Mouse (Mus musculus): ENCODE data around the gene Exosc1. TPM values are rescaled to one million over a fixed set of nuclear protein-coding genes. Genes with fewer than 3 reads are reported as not detected.

The Exosc1 gene
- polyA plus RNA-seq, 1 experiment from 2014 or later, result 63.2 TPM

DNA sequence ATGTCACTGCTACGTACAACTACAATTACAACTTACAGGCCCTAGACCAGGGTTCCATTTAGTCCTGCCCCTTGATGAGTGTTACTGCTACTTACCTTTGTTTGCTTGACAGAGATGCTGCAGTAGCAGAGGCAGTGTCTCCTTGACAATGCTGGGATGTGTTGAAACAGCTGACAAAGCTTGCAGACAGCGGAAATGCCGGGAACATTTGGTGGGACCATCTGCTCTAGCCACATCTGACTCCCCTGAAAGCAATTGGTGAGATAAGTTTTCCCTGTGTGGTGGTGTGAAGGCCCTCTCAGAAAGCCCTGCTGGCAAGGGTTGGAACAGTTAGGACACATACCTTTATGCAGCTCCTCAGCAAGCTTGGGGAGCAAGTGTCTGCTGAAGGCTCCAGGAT is 20.4 kb upstream of the Exosc1 start:
- H3K4me2 ChIP-seq (ENCODE audit: low read depth, low read length), result no peak overlapping the region
- no peaks in the 10 kb centered on the region for H3K9me3 ChIP-seq (ENCODE audit: control insufficient read depth, low read length)
- H3K4me1 ChIP-seq (ENCODE audit: control insufficient read depth, insufficient read depth, low read length), result no peaks in the 10 kb centered on the region
- H3K9ac ChIP-seq (ENCODE audit: low read depth, low read length), result no peak overlapping the region
- WGBS, result 88% methylated on average over 3 of the region's 3 CpGs
- no peaks in the 10 kb centered on the region for H3K27me3 ChIP-seq (replicated peaks; ENCODE audit: control insufficient read depth, insufficient read depth, low read length)
- H3K4me3 ChIP-seq (ENCODE audit: low read length), result no peak overlapping the region
- peaks cover 19% of the 10 kb centered on the region for H3K36me3 ChIP-seq (ENCODE audit: control insufficient read depth, insufficient read depth, low read length)
- ATAC-seq, result no peak
- no peak overlapping the region for H3K27ac ChIP-seq (ENCODE audit: low read length)

DNA sequence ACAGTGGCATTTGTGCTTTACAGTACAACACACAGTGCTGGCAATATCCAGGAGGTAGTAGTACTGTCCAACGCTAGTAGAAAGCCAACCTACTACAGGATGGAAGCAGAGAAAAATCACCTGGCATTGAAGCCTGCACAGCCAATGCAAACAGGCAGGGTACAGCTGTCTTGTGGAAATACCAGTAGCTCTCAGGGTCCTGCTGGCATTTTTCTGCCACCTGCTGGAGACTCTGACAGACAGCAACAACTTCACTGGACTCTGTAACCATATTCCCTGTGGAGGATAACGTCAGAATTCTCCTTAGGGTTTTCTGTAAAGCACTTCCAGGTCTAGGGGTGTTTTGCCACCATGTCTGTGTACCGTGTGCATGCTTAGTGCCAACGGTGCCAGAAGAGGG is 19.1 kb upstream of the Exosc1 start:
- no peak overlapping the region for H3K4me3 ChIP-seq (ENCODE audit: low read length)
- 76% methylated on average over 4 of the region's 4 CpGs for WGBS
- H3K27ac ChIP-seq (ENCODE audit: low read length), result no peak overlapping the region
- no peaks in the 10 kb centered on the region for H3K9me3 ChIP-seq (ENCODE audit: control insufficient read depth, low read length)
- ATAC-seq, result no peak
- no peak overlapping the region for H3K9ac ChIP-seq (ENCODE audit: low read depth, low read length)
- no peaks in the 10 kb centered on the region for H3K27me3 ChIP-seq (replicated peaks; ENCODE audit: control insufficient read depth, insufficient read depth, low read length)
- no peak overlapping the region for H3K4me2 ChIP-seq (ENCODE audit: low read depth, low read length)
- peaks cover 23% of the 10 kb centered on the region for H3K36me3 ChIP-seq (ENCODE audit: control insufficient read depth, insufficient read depth, low read length)
- H3K4me1 ChIP-seq (ENCODE audit: control insufficient read depth, insufficient read depth, low read length), result no peaks in the 10 kb centered on the region

DNA sequence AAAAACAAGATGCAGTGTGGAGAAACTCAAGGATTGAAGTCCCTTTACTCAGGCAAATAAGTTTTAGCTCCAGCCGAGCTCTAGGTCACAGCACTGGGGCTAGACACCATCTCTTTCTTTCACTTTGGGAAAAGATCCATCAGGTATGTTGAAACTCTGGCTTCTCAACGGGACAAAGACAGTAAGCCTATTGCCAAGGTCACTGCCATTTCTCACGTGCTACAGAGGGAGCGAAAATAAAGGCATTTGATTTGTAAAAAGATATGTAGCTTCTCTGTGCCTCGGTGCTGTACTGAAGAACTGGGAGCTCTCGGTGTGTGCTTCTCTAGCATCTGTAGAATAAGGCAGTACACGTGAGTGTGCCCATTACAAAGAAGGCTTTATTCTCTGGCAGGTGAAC is 10.6 kb upstream of the Exosc1 start:
- no peak overlapping the region for H3K9ac ChIP-seq (ENCODE audit: low read depth, low read length)
- 83% methylated on average over 7 of the region's 7 CpGs for WGBS
- H3K4me3 ChIP-seq (ENCODE audit: low read length), result no peak overlapping the region
- ATAC-seq, result no peak
- H3K9me3 ChIP-seq (ENCODE audit: control insufficient read depth, low read length), result 0 out of 2 replicates have a peak, but pooled peaks cover 4% of the 10 kb centered on the region
- no peaks in the 10 kb centered on the region for H3K4me1 ChIP-seq (ENCODE audit: control insufficient read depth, insufficient read depth, low read length)
- peaks cover 54% of the 10 kb centered on the region for H3K36me3 ChIP-seq (ENCODE audit: control insufficient read depth, insufficient read depth, low read length)
- no peak overlapping the region for H3K27ac ChIP-seq (ENCODE audit: low read length)
- H3K27me3 ChIP-seq (replicated peaks; ENCODE audit: control insufficient read depth, insufficient read depth, low read length), result no peaks in the 10 kb centered on the region
- H3K4me2 ChIP-seq (ENCODE audit: low read depth, low read length), result no peak overlapping the region

DNA sequence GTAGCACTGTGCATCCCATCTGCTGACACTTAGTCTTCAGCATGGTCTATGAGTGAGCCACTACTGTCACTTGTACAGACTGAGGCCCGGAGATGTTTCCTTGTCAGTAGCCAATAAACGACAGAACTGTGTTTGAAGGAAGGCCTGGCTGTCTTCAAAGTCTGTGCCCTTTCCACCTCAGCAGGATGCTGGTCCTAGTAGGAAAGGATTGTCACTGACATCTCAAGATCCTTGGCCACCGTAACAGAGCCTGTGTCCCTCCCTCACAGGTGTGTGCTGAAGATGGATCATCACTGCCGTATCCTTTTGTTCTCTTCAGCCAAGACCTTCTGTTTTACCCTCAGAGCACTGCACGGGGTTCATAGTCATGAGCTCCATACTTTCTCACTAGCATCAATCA is 5.3 kb upstream of the Exosc1 start:
- WGBS, result 90% methylated on average over 5 of the region's 5 CpGs
- peaks cover 16% of the 10 kb centered on the region for H3K36me3 ChIP-seq (ENCODE audit: control insufficient read depth, insufficient read depth, low read length)
- no peak for ATAC-seq

DNA sequence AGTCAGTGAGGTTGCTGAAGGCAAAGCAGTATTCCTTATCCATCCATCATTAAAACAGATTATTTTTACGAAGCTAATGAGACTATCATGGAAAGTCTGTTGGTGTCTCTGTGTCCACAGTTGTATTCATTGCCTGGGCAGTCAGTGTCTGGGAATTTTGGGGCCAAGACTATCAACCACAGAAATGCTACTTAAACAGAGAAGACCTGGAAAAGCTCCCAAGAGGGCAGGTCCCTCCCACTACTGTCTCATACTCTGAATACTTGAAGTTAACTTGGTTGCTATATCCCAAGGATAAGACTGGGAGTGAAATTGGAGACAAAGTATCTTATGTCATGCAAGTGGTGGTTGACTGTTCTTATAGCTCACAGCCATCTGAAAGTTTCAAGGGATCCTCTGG is 2.7 kb upstream of the Exosc1 start:
- no peak overlapping the region for H3K27ac ChIP-seq (ENCODE audit: low read length)
- H3K4me1 ChIP-seq (ENCODE audit: control insufficient read depth, insufficient read depth, low read length), result peaks cover 14% of the 10 kb centered on the region
- H3K4me3 ChIP-seq (ENCODE audit: low read length), result no peak overlapping the region
- 90% methylated on average over 1 of the region's 1 CpGs for WGBS
- no peaks in the 10 kb centered on the region for H3K9me3 ChIP-seq (ENCODE audit: control insufficient read depth, low read length)
- H3K36me3 ChIP-seq (ENCODE audit: control insufficient read depth, insufficient read depth, low read length), result no peaks in the 10 kb centered on the region
- no peak for ATAC-seq
- no peaks in the 10 kb centered on the region for H3K27me3 ChIP-seq (replicated peaks; ENCODE audit: control insufficient read depth, insufficient read depth, low read length)
- H3K4me2 ChIP-seq (ENCODE audit: low read depth, low read length), result no peak overlapping the region
- no peak overlapping the region for H3K9ac ChIP-seq (ENCODE audit: low read depth, low read length)

More for the DNA sequence above, 5.3 kb upstream of the Exosc1 start:
- no peaks in the 10 kb centered on the region for H3K9me3 ChIP-seq (ENCODE audit: control insufficient read depth, low read length)
- peaks cover 7% of the 10 kb centered on the region for H3K4me1 ChIP-seq (ENCODE audit: control insufficient read depth, insufficient read depth, low read length)
- no peak overlapping the region for H3K9ac ChIP-seq (ENCODE audit: low read depth, low read length)
- no peak overlapping the region for H3K4me2 ChIP-seq (ENCODE audit: low read depth, low read length)
- no peak overlapping the region for H3K27ac ChIP-seq (ENCODE audit: low read length)
- H3K27me3 ChIP-seq (replicated peaks; ENCODE audit: control insufficient read depth, insufficient read depth, low read length), result no peaks in the 10 kb centered on the region
- H3K4me3 ChIP-seq (ENCODE audit: low read length), result no peak overlapping the region

DNA sequence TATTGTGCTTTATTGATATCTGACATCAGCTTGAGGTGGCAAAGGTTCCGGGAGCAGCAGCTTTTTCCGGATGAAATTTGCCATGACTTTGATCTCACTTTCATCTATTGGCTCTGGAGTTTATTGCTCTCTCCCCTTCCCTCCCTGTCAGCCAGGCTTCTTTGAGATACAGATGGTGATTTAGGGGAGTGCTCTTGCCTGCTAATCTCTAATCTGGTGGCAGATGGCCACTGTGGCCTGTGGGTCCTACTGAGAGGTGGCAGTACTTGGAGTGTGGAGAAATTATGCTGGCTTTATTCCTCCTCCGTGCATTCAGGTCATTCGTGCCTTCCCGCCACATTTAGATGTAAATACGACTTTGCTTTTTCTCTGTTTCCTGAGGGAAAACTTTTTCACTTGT is 901 bp upstream of the Exosc1 start:
- ATAC-seq, result no peak
- 19% methylated on average over 6 of the region's 6 CpGs for WGBS
- H3K27me3 ChIP-seq (replicated peaks; ENCODE audit: control insufficient read depth, insufficient read depth, low read length), result no peaks in the 10 kb centered on the region

DNA sequence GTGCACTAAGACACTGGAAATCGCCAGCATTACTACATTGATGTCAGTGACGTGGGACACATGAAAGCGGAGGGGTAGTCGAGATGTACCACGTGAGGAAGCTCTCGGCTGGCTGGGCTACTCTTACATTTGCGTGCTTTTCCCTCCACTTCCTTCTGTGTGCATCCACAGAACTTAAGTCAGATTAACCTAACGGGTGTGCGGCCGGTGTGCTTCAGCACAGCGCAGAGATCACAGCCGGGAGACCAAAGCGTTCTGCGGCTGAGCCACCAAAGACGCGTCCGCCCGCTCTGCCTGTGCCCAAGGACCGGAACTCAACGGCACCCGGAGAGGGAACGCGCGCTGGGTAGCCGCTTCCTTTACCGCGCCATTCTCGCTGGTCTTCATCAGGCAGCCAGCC is 537 bp downstream of the Exosc1 start:
- under 1% methylated on average over 28 of the region's 28 CpGs for WGBS
- Histone ChIP-seq H3K36me3 (ENCODE audit: control insufficient read depth, insufficient read depth, low read length) (peaks cover 2% of the 10 kb centered on the region; the same call in 1 of the 2 replicates), H3K27ac (ENCODE audit: low read length) (no peak overlapping the region), H3K9ac (ENCODE audit: low read depth, low read length) (peak overlapping the region; percentile 80), H3K9me3 (ENCODE audit: control insufficient read depth, low read length) (no peaks in the 10 kb centered on the region), H3K4me3 (ENCODE audit: low read length) (peak overlapping the region; percentile 78), H3K4me1 (ENCODE audit: control insufficient read depth, insufficient read depth, low read length) (peaks cover 14% of the 10 kb centered on the region), H3K27me3 (replicated peaks; ENCODE audit: control insufficient read depth, insufficient read depth, low read length) (no peaks in the 10 kb centered on the region), H3K4me2 (ENCODE audit: low read depth, low read length) (peak overlapping the region; percentile 73)
- ATAC-seq, result peak; percentile 19; the same call in 1 of the 2 replicates

More for the DNA sequence above, 901 bp upstream of the Exosc1 start:
- peaks cover 14% of the 10 kb centered on the region for H3K4me1 ChIP-seq (ENCODE audit: control insufficient read depth, insufficient read depth, low read length)
- H3K36me3 ChIP-seq (ENCODE audit: control insufficient read depth, insufficient read depth, low read length), result 0 out of 2 replicates have a peak, but pooled peaks cover 2% of the 10 kb centered on the region
- H3K9ac ChIP-seq (ENCODE audit: low read depth, low read length), result peak overlapping the region; percentile 87
- H3K9me3 ChIP-seq (ENCODE audit: control insufficient read depth, low read length), result no peaks in the 10 kb centered on the region
- no peak overlapping the region for H3K27ac ChIP-seq (ENCODE audit: low read length)
- H3K4me2 ChIP-seq (ENCODE audit: low read depth, low read length), result peak overlapping the region; percentile 50
- H3K4me3 ChIP-seq (ENCODE audit: low read length), result peak overlapping the region; percentile 78

DNA sequence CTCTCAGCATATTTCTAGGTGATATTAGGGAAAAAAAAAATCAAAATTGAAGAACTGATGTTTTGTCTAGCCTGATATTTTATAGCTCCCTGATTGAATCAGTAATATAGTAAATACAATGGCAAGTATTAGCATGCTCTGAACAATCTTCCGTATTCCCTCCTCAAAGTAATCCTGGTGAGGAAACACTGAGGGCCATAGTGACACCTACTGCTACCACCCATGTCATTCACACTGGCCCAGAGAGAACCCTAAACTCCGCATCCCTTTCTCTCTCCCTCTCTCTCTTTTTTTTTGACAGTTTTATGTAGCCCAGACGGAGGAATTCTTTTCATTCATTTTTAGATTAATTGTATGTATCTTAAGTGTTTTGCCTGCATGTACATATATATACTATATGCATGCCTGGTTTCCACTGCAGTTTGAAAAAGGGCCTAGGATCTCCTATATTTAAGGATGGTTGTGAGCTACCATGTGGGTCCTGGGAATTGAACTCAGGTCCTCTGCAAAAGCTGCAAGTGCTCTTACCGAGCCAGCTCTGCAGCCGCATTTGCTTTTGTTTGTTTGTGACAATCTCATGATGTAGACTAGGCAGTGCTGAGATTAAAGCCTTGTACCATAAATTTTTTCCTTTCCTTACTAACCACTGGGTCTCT is 12.7 kb downstream of the Exosc1 start:
- Histone ChIP-seq H3K9me3 (ENCODE audit: control insufficient read depth, low read length) (no peaks in the 10 kb centered on the region), H3K27ac (ENCODE audit: low read length) (no peak overlapping the region), H3K36me3 (ENCODE audit: control insufficient read depth, insufficient read depth, low read length) (peaks cover 22% of the 10 kb centered on the region), H3K4me3 (ENCODE audit: low read length) (no peak overlapping the region), H3K4me1 (ENCODE audit: control insufficient read depth, insufficient read depth, low read length) (no peaks in the 10 kb centered on the region), H3K27me3 (replicated peaks; ENCODE audit: control insufficient read depth, insufficient read depth, low read length) (no peaks in the 10 kb centered on the region), H3K4me2 (ENCODE audit: low read depth, low read length) (no peak overlapping the region), H3K9ac (ENCODE audit: low read depth, low read length) (no peak overlapping the region)
- ATAC-seq, result no peak
- WGBS, result 80% methylated on average over 5 of the region's 5 CpGs

DNA sequence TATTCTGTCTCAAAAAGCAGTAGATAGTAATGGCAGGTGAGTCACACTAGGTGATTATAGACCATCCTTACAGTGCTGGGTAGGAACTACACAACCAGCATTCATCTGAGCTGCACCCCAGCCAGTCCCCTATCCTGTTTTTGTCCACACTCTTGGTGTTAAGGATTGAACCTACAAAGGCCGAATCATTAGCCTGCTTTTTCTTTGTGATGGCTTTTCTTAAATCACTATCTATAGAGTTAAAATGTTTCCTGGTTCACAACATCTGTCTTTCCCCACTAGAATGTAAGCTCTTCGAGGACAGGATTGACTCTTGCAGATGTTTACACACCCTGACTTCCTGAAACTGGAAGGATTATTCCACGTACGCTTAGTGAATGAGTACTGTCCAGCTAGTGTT is 13.8 kb downstream of the Exosc1 start:
- no peaks in the 10 kb centered on the region for H3K9me3 ChIP-seq (ENCODE audit: control insufficient read depth, low read length)
- H3K27ac ChIP-seq (ENCODE audit: low read length), result no peak overlapping the region
- WGBS, result 65% methylated on average over 4 of the region's 4 CpGs
- H3K9ac ChIP-seq (ENCODE audit: low read depth, low read length), result no peak overlapping the region
- H3K4me1 ChIP-seq (ENCODE audit: control insufficient read depth, insufficient read depth, low read length), result no peaks in the 10 kb centered on the region; the same call in 1 of the 2 replicates
- H3K27me3 ChIP-seq (replicated peaks; ENCODE audit: control insufficient read depth, insufficient read depth, low read length), result no peaks in the 10 kb centered on the region
- no peak overlapping the region for H3K4me3 ChIP-seq (ENCODE audit: low read length)
- no peak overlapping the region for H3K4me2 ChIP-seq (ENCODE audit: low read depth, low read length)
- H3K36me3 ChIP-seq (ENCODE audit: control insufficient read depth, insufficient read depth, low read length), result peaks cover 22% of the 10 kb centered on the region
- ATAC-seq, result 0 out of 2 replicates have a peak, but pooled peaks have one; percentile 21

DNA sequence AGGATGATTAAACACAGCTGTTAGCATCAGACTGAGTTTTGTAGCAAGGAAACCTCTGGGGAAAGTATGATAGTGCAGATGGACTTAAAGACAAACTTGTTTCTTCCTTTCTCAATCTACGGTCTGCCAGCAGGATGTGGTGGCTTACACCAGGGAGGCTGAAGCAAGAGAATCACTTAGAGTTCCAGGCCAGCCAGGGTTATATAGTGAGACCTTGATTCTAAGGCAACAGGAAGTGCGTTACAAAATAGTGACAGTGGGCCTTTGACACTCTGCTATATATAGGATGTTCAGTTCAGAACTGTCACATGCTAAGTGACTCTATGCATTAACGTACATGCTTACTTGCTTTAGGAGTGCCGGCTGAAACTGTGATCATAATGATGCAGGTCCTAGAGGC is 16.4 kb downstream of the Exosc1 start:
- Histone ChIP-seq H3K27me3 (replicated peaks; ENCODE audit: control insufficient read depth, insufficient read depth, low read length) (no peaks in the 10 kb centered on the region), H3K4me3 (ENCODE audit: low read length) (no peak overlapping the region), H3K4me2 (ENCODE audit: low read depth, low read length) (no peak overlapping the region), H3K27ac (ENCODE audit: low read length) (no peak overlapping the region), H3K9me3 (ENCODE audit: control insufficient read depth, low read length) (no peaks in the 10 kb centered on the region), H3K36me3 (ENCODE audit: control insufficient read depth, insufficient read depth, low read length) (peaks cover 22% of the 10 kb centered on the region), H3K9ac (ENCODE audit: low read depth, low read length) (no peak overlapping the region), H3K4me1 (ENCODE audit: control insufficient read depth, insufficient read depth, low read length) (peaks cover 10% of the 10 kb centered on the region)
- 83% methylated on average over 4 of the region's 4 CpGs for WGBS
- no peak for ATAC-seq
